Mouse (Mus musculus) frontal cortex, postnatal 36 days (tissue): ENCODE data around the gene Cnih1.
A peak's percentile ranks its signal among the peaks of the same experiment; 100 is the strongest.
"Not testable (repeated sequence)": the region's sequence is repeated elsewhere in the genome, so short reads cannot be mapped to it uniquely, and the experiment has no call there.

Source experiments
- DNase-seq, 2 experiments: peaks; one replicate each; pipeline ENCODE4 v3.0.0; 2022; ENCODE audit warnings: low spot score in 2 of 2

Gene Cnih1

DNA sequence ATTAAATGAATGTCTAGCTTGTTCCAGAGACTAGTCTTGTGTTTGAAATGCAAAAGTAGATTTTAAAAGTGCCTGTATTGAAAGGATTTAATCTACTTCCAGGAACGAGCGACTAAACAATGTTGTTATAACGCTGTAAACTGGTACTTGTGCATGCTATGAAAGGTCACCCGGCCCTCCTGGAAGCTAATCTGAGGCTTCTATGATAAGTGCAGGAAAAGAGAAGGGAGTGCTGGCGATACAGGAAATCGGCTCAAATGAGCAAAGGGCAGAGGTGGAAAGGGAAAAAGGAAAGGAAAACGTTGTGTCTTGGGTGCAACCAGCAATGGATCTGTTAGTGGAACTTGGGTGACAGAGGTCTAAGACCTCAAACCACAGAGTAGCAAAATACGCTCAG, 292 bp upstream of the Cnih1 start:
- DNase-seq = peak; percentile 10 to 12

DNA sequence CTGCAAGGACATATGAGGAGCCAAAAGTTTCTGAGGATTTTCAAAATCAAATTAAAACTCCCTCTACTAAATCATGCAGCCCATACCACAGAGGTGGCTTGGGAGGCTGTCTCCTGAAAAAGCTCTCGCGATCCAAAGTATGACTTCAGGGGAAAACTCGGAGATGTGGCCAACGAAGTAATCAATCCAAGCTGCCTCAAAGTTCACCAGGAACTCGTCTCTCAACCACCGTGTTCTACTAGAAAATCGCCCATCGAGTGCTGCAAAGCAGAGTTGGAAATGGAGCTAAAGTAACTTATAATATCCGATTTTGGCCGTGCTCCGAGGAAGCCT, 791 bp downstream of the Cnih1 start:
- DNase-seq = no peak

DNA sequence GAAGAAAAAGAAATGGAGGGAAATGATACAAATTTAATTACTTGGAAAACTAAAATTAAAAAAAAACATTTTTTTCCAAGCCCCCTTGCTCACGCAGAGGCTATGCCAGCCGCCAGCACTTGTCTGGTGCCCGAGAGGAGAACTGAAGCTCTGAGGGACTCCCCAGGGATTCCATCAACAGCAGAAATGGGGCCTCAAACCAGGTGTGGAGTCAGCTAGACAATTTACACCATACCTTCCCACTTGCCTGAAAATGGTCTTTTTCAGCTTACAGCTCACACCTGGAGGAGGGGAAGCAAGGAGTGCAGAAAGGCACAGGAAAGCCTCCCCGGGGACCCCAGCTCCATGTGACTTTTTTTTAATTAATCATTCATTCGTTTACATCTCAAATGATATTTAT, 3.0 kb downstream of the Cnih1 start:
- no peak for DNase-seq

DNA sequence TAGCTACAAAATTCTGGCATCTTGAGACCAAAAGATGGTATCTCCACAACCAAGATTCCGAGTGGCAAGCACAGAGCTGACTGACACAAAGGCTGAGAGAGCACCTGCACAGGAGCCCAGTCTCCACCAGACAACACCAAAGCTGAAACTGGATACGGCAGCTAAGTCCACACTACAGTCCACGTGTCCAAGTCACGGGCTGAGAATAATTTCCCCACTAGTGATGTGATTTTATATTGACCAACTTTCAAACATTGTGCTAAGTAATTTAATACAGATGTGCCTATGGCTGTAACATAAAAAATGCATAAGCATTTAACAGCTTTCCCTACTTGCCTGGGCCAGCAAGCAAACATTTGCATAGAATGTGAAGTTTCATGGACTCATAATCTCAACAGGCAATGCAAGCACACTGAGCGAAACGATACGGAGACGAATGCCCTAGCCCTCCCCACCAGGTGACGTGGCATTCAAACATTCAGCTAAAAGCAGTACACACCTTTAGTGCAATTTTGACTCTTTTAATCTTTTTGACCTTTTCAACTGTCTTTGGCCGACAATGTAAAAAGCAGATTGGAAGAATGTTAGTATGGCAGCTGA, 4.8 kb downstream of the Cnih1 start:
- no peak for DNase-seq

DNA sequence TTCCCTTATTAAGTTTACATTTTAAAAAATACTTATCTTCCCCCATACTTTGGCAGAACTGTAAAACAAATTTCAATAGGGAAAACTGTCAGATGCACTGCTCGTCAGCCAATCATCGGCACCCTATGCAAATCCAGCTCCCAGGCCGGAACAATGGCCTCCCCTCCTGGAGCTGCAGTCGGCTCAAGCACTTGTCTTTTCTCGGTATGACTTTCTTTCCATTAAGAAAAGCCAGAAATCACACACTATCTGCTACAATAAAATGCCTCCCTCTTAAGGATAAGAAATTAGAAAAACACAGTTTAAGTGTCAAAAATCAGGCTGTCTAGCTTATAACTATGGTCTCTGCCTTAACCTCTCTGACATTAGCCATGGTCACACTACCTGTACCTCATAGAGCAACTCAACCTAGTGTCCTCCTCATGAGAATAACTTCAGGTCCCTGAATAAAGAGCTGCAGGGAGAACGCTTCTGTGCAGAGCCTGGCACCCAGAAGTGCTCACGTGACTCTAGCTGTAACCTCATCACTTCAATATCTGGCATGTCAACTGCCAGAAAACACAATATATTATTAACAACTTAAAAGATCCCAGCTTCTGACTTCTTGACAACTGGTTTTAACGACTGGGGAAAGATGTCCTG, 5.9 kb downstream of the Cnih1 start:
- DNase-seq = no peak

DNA sequence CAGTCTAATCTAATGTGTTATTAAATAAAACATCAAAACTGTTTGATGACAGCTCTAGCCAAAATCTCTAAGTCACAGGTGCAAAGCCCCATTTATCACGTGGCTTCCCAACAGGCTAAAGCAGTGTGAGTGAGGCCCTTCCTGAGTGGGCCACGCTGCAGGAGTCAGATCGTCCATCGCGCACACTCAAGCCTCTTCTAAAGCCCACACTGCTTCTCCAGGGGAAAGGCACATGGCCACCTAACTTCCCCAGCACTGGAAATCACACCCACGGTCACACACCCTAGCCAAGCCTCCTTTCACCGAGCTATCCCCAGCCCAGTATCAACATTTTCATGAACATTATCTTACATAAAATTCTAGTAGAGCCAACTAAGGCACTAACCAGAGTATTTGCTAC, 7.1 kb downstream of the Cnih1 start:
- DNase-seq = no peak

DNA sequence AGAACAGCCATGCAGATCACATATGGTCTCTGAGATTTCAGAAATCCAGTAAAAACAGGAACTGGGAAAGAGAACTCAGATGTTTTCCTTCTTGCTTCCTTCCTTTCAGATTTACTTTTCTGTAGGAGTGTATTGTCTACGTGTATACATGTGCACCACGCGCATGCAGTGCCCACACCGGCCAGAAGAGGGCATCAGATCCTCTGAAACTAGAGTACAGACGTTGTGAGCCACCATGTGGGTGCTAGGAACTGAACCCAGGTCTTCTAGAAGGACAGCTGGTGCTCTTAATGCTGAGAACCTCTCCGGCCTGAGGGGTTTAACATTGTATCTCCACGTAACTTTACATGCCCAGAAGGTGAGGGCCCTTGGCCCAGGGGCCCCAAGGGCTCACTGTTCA, 9.0 kb downstream of the Cnih1 start:
- no peak for DNase-seq

DNA sequence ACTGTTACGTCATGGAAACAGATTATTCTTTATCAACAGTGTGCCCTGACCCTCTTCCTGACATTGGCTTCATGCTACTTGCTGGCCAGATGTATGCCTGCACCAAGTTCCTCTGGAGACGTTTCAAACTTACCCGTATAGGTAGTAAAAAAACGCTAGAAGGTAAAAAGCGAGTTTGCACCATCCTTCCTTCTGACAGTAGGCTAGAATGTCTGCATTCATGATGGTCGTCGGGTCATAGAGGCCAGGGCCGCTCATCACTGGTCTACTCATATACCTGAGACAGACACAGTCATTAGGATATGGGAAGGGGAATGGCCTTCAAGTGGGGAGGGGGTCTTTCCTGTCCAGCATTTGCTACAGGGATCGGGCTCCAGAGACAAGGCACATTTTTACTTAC, 9.5 kb downstream of the Cnih1 start:
- no peak for DNase-seq

DNA sequence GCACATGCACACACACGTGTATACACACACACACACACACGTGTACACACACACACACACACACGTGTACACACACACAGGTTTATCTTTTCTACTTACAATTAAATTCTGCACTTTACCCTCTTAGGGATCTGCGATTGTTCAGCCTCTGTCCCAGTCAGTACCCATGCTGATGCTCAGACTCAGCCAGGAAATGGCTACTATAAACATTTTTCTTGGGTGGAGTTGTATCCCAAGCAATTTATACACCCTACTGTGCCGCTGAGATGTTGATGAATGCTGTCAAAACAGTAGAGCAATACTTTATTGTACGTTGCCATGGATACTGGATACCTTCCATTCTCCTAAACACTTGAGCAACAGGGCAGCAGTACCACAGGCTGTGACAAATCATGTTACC, 18.2 kb downstream of the Cnih1 start:
- no peak for DNase-seq

DNA sequence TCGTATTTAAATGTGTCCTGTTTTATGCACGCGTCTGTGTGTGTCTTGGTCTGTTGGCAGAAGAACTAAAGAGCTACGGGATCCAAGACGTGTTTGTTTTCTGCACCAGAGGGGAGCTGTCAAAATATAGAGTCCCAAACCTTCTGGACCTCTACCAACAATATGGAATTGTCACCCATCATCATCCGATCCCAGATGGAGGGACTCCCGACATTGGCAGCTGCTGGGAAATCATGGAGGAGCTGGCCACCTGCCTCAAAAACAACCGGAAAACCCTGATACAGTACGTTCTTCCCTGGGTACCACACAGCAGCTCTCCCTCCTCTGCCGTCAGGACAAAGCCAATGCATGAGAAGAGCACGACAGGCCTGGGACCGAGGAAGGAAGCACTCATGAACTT, 21.1 kb downstream of the Cnih1 start:
- DNase-seq = no peak

DNA sequence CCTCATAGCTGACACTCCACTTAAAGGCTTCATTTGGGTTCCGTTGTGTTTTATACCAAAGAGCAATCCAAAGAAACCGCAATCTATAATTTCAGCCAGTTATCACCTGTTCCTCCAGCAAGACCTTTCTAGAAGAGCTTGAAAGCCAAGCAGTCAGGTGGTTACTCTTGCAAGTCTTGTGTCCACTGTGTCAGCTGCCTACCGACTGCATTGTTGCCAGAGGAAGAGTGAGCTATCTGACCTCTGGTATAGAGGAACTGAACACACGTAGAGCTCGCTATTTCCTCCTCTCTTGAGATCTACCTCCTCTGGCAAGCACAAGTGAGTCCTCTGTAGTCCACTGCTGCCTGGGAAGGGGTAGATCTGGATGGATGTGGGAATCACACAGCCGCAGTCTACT, 27.0 kb downstream of the Cnih1 start:
- DNase-seq = no peak

DNA sequence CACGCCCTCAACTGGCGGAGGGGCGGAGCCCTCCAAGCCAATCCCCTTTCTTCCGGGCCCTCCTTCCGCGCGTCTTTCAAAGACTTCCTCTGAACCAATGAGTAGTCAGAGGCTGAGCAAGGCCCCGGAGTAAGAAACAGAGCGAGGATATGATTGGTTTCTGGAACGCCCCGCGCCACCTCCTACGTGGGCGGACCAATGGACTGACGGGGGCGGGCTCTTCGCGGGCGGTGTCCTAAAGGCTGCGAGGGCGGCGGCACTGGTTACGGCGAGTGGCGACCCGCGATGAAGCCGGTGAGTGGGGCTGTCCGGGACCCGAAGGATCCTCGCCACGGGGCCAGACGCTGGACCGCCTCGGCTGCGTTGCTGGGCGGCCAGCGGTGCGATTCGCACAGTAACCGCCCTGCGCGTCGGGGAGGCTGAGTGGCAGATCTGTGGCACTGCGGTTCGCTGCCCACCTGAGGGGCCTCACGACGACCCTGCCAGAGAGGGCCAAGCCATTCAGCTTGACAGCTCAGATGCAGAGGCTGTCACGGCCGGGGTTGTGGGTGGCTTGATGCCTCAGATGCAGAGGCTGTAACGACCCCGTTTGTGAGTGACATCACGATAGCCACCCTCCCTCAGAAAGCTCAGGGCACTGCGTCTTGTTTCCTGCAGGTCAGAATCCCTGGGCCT, 27.7 kb downstream of the Cnih1 start, which contains the start of gene Cdkn3:
Gene Cdkn3, plus strand, starts transcription at position 187 of the 675 bp plus-strand sequence.
- peak; percentile 82 to 89 for DNase-seq

DNA sequence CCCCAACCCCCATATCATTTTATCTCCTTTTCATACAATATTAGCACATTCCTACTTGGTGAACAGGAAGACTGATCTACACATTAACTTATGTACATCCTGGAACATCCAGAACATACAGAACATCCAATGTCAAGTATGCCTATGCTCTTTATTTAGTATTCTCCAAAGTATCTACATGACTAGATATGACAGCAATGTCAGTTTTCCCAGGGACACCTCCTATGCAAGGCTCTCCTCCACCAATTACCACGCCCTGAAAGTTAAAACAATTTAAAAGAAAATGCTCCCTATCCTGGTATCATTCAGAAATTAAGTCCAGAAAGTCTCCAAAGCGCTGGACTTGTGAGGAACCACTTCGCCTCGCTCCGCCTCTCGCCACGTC, 28.2 kb downstream of the Cnih1 start:
- no peak for DNase-seq

DNA sequence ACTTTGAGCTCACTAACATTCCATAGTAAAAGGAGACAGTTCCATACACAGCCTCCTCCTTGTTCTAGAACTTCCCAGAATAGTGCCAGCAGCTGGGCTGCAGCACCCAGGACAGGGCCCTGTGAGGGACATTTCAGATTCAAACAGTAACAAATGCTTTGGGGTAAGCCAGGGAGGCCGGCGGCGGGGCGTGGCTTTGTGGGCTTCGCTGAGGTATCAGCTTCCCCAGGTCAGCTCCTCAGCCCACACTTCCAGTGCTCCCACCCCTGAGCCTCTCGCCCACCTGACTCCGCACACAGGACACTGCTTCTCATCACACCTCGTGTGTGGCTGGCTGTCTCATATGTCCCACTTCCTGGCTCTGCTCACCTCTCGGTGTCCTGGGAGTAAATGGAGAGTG, 30.5 kb downstream of the Cnih1 start:
- no peak for DNase-seq

DNA sequence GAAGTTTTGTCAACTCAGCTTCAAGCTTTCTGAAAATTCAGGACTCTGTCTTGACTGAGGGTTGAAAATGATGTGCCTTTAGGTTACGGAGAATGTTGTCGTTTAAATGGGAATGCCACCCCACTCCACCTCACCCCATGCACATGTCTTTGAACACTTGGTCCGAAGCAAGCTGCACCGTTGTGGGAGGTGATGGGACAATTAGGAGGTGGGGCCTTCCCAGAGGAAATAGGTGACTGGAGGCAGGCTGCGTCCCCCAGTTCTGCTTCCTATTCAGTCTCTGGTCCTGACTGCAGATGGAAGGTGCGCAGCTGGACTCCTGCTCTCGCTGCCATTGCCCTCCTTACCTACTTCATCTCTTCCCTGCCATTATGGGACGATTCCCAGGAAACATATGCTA, 32.4 kb downstream of the Cnih1 start:
- no peak for DNase-seq

DNA sequence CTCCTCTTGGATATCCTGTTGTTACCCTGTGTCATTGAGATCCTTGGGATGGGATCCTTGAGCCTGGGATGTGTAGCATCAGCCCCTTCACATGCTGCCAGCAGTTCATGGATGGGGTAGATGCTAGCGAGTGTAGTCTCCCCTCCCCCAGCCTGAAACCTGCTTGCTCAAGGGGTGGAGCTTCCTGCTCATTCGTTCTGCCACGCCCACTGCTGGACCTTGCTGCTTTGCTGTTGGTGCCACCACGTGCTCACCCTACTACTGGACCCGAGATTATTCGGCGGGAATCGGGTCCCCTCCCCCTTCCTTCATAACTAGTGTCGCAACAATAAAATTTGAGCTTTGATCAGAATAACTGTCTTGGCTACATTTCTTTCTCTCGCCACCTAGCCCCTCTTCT, 33.8 kb downstream of the Cnih1 start:
- not testable (repeated sequence) for DNase-seq

DNA sequence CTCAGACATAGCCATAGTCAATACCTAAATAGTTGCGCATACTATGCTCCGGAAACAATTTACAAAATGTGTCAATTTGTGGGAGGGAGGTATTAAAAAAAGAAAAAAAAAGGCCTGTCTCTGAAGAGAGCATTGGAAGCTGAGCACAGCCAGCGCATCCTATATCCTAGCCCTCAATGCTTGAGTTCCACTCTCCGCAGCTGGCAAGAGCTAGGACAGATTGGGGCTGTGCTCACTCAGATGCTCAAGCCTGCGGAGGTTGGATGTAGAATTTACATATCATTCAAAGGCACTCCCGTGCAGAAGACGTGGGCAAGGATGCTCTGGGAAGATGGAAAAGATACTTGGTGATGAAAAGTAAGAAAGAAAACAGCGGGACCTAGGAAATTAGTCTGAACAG, 42.8 kb downstream of the Cnih1 start:
- DNase-seq = no peak

DNA sequence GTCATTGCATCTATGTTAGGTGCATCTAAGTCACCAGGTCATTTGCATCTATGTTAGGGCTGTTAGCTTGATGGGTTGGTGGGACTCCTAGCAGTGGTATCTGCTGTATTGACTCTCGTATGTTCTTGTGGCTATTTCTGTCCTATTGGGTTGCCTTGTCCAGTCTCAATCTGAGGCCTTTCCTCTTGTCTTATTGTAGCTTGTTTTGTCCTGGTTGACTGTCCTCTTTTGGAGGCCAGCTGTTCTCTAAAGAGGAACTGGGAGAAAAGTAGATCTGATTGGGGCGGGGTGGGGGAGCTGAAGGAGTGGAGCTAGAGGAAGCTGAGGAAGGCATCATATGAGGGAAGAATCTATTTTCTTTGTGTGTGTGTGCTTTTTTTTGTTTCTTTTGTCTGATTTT, 45.5 kb downstream of the Cnih1 start:
- DNase-seq = no peak

DNA sequence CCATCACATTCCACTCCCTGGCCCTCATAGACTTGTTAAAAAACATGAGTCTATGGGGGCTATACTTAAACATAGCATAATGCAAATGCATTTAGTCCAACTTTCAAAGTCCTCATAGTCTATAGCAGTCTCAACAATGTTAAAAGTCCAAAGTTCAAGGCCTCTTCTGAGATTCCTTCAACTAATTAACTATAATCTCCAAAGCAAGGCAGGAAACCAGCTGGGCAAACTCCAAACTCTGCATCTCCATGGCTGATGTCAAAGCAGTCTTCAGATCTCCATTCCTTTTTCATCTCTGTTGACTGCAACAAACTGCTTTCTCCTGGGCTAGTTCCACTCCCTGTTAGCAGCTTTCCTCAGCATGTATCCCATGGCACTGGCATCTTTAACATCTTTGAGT, 50.9 kb downstream of the Cnih1 start:
- not testable (repeated sequence) for DNase-seq

DNA sequence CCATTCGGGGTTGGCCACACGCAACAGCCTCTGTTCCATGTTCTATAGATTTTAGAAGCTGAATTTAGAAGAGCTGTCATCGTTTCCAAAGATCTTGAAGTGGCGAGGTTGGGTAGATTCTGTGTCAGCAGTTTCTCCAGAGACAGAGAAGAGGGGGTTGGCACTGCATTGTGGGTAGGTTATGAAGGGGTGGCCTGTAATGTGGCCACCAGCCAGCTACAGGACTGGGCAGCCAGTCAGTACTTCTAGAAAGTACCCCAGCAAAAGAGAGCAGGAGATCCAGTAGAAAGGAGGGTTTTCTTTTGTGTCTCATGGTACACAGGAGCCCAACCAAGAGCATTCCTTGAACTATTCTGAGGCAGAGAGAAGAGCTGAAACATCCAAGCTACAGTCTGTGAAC, 51.8 kb downstream of the Cnih1 start:
- no peak for DNase-seq

DNA sequence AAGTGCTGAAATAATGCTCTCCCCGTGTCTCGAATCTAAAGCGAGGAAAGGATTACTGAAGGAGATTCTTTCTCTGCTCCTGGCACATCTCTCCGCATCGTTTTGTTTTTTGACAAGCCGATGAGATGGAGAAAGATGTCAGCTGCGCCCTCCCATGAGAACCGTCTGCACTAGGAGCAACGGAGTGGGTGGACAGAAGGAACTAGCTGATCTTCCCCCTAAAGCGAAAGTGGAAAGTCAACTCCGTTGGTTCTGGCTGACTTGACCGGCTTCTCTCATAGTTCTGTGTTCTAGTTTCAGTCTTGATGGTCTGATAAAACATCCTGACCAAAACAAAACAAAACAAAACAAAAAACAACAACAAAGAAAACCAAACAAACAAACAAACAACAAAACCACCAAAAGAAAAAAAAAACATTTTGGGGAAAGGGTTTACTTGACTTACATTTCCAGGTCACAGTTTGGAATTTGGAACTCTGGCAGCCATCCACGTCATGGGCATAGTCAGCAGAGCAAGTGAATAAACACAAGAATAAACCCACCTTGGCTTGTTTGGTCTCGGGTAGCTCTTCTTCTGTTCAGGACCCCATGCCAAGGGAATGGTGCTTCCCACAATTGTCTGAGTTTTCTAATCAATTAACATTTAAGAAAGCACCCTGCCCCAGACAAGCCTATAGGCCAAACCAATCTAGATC, 53.3 kb downstream of the Cnih1 start:
- DNase-seq = no peak

DNA sequence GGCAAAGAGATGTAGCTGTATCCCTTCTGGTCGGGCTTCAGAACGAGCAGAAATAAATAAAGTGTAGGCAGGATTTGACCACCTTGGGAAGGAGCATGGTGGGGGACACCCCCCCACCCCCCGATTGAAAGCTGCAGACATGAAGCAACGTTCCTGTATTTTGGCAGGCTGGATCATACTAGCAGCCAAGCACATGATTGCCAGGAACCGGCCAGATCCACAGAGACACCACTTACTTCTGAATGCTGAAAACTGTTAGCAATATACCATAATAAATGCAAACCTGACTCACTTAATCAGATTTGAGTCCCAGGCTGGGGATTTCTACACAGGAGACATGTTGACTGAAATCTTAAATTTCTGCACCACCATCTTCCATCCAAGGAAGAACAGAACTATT, 53.9 kb downstream of the Cnih1 start:
- DNase-seq = no peak

DNA sequence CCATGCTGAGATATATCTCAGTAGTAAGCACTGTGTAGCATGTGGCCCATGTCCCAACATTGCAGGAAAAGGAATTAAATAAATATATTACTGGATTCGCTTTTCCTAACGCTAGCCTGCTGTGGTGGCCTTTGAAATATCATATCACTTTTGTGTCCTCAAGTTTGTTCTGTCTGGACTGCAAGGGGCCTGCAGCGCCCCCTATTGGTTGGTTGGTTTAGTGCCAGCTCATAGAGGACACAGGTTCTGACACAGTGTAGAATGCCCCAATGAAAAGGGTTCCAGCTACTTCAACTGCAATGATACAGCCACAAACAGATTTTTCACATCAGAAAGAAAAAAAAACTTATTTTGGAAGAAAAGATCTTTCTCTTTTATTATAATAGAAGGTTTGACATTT, 62.5 kb downstream of the Cnih1 start:
- no peak for DNase-seq
